Mouse (Mus musculus) frontal cortex, postnatal 25 days (tissue): Measurements from ENCODE around the gene Zfp335.

ENCODE experiments used
- DNase-seq, 2 experiments: peaks; one replicate each; pipeline ENCODE4 v3.0.0; 2022; ENCODE audit warnings: low spot score in 2 of 2

The Zfp335 gene

DNA sequence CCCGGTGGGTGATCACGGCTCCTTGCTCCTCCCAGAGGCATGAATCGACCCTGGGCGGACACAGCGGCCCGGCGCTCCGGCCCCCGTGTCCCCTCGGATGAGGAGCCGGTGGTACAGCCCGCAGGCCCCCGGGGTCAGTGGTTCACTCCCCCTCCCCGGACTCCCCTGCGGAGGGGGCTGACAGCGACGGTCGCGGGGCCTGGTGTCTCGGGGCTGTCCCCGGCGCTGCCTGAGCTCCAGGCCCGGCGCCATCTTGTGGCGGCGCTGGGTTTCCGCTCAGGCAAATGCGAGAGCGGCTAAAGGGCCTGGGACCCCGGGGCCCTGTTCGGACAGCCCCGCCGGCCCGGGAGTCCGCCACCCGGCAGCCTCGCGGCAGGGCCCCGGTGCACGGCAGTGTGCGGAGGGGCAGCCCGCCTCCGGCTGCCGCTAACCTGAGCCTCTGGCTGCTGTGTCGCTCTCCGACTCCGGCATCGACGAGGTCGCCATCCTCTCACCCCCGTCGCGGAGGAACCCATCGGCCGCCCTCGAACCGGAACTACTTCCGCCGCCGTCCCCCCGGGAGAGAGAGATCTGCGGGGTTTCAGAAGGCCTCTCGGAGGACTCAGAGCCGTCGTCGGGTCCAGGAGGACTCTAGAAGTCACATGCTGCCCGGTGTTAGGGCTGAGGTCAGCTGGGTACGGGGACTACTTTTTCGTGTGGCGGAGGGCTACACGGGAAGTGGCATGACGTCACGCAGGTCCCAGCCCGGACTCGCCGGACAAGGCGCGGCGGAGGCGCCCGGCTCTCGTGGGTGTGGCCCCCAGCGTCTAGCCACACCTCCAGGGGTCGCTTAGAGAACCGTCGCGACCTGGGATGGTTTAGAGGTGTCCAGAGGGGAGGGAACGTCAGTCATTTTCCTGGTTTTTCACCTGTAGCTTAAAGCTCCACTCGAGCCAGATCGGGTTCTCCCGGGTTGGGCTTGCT, at the start of gene Zfp335:
TSS of gene Zfp335 (minus strand) at position 672 of the 963 bp plus-strand sequence.
- peak; percentile 87 to 88 for DNase-seq

DNA sequence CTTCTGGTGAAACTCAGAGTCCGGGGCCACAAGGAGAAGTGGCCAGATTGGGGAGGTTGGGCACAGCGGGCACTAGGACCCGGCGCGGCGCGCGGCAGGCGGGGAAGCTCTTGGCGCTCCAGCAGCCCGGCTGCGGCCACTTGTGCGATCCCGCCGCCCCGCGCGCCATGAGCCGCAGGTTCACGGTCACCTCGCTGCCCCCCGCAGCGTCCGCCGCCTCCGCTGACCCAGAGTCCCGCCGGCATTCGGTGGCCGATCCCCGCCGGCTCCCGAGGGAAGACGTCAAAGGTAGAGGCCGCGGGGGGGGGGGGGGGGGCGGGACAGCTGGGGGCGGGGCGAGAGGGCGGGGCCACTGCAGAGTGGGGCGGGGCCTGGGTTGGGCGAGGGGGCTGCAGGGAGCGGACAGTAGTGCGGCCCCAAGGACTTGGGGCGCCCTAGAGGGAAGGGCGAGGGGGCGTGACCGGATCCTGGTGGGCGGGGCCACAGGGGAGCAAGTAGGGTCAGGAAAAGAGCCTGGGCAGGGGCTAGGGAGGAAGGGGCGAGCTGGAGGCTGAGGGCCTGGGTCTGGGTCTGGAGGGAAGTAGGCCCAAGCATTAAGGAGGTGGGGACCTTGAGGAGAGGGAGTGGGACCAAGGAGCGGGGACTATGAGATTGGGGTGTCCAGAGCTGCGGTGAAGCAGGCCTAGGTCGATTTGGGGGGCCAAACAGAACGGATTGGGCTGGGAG, 49.3 kb upstream of the Zfp335 start, which contains the start of gene Slc12a5:
TSS of gene Slc12a5 (plus strand) at position 87 of the 726 bp plus-strand sequence.
- no peak for DNase-seq

- DNase-seq: no peak
These were observed 46.2 kb upstream of the Zfp335 start for GRCm38 (mm10) chr2:164957548-164958315.

DNA sequence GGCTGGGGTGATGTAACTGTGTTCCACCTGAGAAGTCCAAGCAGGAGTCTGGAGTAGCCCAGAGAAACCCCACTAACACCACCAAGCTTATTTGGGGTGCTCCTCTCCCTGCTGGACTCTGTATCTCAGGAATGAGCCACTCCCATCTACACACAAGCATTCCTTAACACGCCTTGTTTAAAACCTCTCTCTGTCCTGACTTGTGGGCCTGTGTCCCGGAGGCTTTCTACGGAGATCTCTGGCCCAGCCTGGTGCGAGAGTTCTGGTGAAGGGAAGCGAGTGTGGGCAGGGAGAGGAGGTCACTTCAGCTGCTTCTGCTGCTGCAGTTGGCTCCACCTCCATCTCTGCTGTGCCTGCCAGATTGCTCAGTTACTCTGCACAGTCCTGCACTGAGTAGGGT, 44.6 kb upstream of the Zfp335 start:
- DNase-seq: no peak

DNA sequence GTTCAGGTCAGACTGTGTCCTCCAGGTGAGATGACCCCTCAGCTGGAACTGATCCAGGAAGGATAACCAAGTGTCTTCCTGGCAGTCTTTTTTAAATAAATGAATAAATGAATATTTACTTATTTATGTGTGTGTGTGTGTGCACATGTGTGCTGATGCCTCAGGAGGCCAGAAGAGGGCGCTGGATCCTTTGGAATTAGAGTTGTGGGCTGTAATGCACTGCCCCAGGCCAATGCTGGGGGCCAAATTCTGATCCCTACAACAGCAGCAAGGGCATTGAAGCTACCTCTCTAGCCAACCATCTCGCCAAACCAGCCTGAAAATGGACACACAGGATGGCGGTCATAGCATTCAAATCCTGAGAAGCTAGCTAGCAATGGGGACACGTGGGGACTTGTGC, 44.2 kb upstream of the Zfp335 start:
- DNase-seq: no peak

DNA sequence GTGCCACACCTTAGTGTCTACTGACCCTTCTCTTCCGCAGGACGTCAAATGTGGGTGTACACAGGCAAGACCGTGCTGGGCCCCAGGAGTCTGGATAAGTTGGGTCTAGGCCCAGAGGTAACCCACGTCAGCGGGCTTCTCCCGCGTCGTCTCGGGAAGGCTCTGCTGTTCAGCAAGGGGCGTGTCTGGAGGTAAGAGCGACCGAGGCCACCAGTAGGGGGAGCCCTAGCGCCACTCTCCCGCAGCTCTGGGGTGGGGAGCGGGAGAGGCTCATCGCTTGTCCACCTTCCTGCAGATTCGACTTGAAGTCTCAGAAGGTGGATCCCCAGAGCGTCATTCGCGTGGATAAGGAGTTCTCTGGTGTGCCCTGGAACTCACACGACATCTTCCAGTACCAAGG, 41.7 kb upstream of the Zfp335 start:
- DNase-seq: peak in 1 of 2 experiments; percentile 65

- no peak for DNase-seq
These were observed 40.9 kb upstream of the Zfp335 start for GRCm38 (mm10) chr2:164952448-164952847.

- DNase-seq: no peak
These were observed 40.2 kb upstream of the Zfp335 start for GRCm38 (mm10) chr2:164951745-164952144.

DNA sequence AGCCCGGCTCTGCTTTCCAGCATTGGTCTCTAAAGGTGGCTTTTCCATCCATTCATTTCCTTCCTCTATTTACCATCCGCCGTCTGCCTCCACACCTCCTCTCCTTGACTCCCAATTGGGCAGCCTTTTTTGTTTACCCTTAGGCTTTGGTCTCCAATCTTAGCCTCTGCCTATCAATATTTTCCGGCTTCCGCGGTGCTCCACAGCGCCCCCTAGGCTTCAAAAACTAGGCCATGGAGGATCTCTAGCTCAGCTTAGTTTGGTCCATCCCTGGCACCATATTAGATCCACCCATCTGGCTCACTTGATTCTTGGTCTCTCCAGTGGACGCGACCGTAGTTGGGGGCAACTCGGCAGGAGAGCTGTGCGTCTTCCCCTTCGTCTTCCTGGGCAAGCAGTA, 38.9 kb upstream of the Zfp335 start:
- no peak for DNase-seq

GRCm38 (mm10) chr2:164948962-164949361, 37.4 kb upstream of the Zfp335 start:
- DNase-seq: no peak

GRCm38 (mm10) chr2:164947930-164948329, 36.4 kb upstream of the Zfp335 start:
- no peak for DNase-seq

GRCm38 (mm10) chr2:164947506-164947905, 35.9 kb upstream of the Zfp335 start:
- no peak for DNase-seq

- DNase-seq: no peak
These were observed 31.2 kb upstream of the Zfp335 start for GRCm38 (mm10) chr2:164942692-164943290.

- DNase-seq: no peak
These were observed 28.7 kb upstream of the Zfp335 start, which contains the start of gene Mmp9 for GRCm38 (mm10) chr2:164940140-164940830. TSS of gene Mmp9 (plus strand) at chr2:164940780.

GRCm38 (mm10) chr2:164939106-164939505, 27.5 kb upstream of the Zfp335 start:
- DNase-seq: no peak

DNA sequence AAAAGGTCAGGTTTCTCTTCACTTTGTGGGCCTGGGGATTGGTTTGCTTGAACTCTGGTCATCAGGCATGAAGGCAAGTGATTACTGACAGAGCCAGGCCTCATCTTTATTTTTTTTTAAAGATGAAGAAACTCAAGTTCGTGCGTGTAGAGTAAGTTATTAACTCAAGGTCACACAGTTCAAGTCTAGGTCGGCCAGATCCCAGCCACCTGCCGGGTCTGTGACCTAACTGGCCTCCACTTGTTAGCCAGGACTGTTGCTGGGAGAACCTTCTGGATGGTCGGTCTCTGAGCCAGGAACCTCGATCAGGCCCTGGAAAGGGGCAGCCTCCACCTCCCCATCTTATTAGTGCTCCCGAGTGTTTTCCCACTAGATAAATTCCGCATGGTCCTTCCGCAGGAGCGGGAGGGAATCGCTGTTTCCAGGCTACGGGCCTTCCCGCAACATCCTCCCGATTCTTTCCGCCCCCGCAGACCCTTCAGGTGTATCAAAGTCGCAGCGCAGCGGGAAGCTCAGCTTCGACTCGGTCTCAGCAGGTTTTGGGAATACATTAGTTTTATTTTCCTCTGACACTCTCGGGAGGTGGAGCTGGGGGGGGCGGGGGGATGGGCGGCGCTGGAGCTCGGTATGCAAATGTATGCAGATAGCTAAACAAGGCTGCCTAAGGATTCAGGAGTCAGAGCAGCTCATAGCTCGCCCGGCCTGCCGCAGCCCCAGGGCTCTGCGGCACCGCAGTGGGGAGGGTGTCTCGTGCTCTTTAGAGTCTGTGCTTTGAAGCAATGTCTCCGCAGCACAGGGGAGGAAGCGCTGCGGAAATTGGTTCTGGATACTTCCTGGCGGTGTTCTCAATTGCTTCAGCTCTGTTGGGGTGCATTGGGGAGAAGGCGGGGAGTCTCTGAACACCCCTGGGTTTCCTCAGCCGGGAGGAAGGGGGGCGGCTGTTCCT, 26.9 kb upstream of the Zfp335 start:
- DNase-seq: peak; percentile 45 to 47

DNA sequence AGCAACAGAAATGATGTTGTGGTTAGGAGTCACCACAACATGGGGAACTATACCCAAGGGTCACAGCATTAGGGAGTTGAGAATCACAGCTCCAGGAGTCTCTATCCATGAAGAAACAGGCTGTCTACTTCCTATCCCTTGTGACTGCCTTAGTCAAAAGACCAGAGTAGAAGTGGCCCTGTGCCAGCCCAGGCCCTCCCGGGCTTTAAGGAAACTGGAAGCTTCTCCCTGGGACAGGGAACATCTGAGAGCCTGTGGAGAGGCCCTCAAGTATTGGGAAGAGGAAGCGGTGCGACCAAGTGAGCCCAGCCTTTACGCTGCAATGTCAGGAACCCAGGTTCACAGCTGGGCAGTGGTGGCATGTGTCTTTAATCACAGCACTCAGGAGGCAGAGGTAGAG, 24.4 kb upstream of the Zfp335 start:
- DNase-seq: no peak

GRCm38 (mm10) chr2:164933534-164933933, 22.0 kb upstream of the Zfp335 start:
- DNase-seq: no peak

DNA sequence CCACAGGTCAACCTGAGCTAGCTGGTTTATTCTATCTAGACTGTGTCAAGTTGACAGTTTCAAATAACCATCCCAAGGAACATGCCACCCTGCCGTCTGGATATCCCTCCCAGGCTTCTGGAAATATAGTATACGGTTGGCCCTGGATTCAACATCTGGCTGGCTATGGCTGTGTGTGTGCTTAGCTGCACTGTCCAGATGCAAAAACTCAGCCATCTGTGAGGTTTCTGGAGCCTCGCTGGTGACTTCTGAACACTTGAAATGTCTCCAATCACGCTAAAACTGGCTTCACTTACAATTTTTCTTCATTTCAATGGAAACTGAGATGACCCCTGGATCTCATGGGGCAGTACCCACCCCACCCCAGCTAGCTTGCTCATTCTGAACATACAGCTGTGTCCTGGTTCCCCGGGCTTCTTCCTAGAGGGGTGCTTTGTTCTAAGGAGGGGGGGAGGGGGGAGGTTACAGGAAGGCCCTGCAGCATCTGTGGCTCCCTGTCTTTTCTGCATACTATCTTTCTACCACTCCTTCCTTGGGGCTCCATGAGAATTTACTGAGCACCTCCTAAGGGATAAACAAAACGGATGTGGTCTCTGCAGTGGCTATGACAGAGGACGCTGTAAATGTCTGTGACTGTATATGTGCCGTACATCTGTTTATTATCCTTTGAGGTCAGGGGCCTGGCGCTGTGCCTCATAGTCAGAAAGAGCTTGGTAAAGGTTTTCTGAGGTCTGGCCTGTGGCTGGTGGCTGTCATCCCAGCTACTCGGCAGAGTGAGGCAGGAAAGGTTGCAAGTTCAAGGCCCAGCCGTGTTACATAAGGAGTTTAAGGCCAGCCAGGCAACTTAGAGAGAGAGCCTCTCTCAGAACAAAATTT, 19.4 kb upstream of the Zfp335 start:
- DNase-seq: no peak
